Mouse (Mus musculus) large intestine, adult 2 months (tissue): ENCODE data around the gene Vsig10. TPM values are rescaled to one million over a fixed set of nuclear protein-coding genes. Genes with fewer than 3 reads are reported as not detected.

Source experiments
- DNase-seq: peaks from one replicate; pipeline ENCODE4 v3.0.0-alpha.2; 2012; ENCODE audit warnings: low read depth, low spot score
- WGBS: fragments of 180-500 bp; shearing (Covaris S2); methylation state at CpG from one replicate; pipeline ENCODE4 v1.1.7; 2018; 5-methylcytosine and 5-hydroxymethylcytosine counted together
- polyA plus RNA-seq: library from polyadenylated mRNA; depleted of rRNA; stranded (reverse); fragments of >200 nt; gene quantifications from 2 replicates; pipeline ENCODE4 v1.2.3, GENCODE M21; 2012

Vsig10 gene
- polyA plus RNA-seq, 1 experiment = 40.2 TPM

DNA sequence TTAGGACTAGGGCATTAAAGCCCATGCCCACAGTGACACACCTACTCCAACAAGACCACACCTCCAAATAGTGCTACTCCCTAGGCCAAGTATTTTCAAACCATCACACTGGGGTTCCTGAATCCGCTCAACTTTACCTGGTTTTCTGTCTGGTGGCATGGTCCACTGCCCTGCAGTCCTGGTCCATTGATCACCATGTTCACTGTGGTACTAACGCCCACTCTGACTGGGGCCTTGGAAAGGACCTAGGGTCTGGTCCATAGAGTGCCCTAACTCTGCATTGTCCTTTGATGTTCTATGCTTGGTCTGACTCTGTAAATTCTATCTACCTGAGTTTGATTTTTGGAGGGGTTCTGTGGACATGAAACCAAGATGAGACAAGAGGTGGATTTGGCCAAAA lies 29.0 kb downstream of the Vsig10 start:
- 99% methylated on average over 2 of the region's 2 CpGs for WGBS
- DNase-seq = no peak

DNA sequence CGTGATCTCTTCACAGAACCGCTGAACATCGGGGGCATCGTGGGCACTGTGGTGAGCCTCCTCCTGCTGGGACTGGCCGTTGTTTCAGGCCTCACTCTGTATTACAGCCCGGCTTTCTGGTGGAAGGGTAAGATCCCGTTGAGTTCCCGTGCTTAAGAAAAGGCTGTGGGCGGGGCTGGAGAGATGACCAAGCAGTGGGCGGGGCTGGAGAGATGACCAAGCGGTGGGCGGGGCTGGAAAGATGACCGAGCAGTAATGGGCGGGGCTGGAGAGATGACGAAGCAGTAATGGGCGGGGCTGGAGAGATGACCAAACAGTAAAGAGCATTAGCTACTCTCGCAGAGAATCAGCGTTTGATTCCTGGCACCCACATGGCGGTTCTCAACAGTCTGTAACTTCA lies 29.4 kb downstream of the Vsig10 start:
- no peak for DNase-seq
- 54% methylated on average over 19 of the region's 19 CpGs for WGBS

DNA sequence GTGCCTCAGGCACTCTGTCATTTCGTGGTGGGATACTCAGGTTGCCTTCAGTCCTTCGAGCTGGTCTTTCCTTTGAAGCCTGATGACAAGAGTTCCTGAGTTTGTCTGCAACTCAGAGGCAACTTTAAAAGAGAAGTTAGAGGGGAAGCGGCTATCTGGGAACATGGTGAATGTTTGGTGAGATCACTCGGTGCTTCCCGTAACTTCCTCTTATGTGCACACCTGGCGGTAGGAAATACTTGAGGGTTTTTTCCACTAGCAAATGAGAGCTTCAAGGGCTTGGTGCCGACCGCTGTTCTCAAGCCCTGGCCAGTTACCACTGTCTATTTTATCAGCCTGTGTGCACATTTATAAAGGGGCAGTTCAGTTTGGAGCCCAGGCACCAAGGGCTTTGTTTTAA lies 35.2 kb downstream of the Vsig10 start:
- WGBS = 73% methylated on average over 8 of the region's 8 CpGs

DNA sequence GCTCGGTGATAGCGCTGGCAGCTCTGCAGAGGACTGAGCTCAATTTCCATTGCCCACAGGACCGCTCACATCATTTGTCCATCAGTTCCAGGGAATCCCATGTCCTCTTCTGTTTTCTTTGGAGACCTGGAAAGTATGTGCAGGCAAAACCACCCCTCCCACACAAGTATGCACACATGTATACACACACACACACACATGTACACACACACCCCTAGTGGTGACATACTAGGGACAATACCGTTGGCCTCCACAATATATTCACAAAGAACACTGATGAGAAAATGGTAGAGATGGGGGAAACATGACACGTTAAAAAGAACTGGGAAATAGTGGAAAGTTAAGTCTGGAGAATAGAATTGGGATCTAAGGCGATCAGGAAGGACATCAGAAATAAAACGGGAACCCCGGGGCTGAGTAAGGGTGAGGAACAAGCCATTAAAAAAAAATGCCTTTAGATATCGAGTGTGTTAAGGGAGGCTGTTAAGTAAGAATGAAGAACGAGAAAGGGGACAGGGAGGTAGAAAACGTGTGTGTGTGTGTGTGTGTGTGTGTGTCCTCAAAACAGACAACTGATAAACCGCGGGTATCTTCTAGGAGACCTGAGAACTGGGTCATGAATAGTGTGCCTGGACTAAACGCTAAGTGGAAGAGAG lies 36.9 kb downstream of the Vsig10 start:
- WGBS = 31% methylated on average over 14 of the region's 14 CpGs
- DNase-seq = no peak

More for the DNA sequence above, 35.2 kb downstream of the Vsig10 start:
- DNase-seq = no peak

DNA sequence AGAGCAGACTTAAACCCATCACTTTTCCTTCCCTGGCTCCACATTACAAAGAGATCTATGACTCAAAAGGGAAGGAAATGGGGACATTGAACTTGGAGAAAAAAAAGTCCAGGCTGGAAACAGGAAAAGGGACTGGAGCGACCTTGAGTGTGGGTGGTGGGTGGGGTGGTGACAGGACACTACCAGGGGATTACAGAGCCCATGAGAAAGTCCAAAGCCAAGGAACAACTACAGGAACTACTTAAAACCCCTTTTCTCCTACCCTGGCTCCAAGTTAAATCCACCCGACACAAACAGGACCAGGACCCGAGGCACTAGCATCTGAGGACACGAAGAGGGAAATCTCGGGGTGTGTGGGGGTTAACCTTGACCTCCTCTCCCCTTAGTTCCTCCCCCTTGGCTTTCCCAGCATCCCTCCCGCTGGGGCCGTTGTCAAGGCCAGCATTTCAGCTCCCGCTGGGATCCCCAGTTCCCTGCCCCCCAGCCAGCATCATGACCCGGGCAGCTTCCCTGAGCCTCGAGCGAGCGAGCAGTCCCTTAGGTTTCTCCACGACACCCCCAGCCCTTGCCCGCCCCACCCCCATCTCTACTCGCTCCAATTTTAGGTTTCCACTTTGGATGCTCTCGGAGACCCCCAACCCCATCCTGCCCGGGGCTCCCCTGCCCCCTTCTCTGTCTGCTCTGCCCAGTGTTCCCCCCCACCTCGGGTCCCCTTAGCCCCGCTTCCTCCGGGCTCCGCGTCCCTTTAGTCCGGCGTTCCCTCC lies 37.7 kb downstream of the Vsig10 start:
- DNase-seq = no peak
- under 1% methylated on average over 24 of the region's 24 CpGs for WGBS

DNA sequence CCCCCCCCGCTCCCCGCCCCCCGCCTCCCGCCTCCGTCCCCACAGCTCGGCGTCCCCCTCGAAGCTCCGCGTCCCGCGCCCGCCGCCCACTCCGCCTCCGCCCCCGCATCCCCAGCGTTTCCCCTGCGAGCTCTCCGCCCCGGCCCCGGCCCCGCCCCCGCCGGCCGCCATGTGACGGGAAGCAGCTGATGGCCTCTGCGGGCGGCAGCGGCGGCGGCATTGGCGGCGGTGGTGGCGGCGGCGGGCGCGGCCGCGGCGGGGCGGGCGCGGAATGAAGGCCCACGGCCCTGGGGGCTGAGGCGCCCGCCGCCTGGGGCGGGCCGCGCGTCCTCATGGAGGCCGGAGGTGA lies 38.2 kb downstream of the Vsig10 start, which contains the start of gene Wsb2:
Gene Wsb2 (plus strand): TSS at position 176 of the 349 bp plus-strand sequence.
- WGBS = 2% methylated on average over 32 of the region's 54 CpGs

DNA sequence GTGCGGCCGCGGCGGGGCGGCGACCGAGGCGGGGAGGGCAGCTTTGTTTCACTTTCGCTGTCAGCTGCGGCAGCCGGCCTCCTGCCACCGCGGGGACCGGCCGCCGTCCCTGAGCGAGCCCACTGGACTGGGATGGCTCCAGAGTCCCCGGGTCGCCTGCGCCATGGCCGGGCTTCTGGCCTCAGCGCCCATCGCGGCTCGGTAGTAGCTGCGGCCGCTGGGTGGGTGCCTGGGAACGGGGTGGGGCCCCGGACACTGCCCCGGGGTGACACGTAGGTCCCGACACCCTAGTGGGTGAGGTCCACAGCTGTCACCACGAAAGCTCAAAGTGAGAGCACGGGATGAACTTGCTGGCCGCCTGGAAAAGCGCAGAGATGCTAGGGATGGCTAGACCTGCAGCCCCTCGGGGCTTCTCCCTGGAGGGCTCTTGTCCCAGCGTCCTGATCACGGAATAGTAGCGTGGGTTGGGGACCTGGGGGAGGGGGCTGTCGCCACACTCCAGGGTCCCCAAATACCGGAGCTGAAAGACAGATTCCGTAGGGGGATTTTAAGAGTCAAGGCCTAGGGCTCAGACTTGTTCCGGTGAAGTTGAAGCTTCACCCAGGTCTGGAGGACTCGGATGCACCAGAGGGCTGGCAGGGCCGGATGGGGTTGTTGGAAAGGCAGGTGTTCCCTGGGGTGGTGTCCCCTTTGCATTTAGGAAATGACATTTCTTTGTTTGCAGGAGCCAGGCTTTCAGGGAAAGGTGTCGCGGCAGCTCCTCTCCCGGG lies 38.8 kb downstream of the Vsig10 start:
- DNase-seq = no peak
- WGBS = under 1% methylated on average over 49 of the region's 49 CpGs

More for the DNA sequence above, 38.2 kb downstream of the Vsig10 start, which contains the start of gene Wsb2:
- no peak for DNase-seq

DNA sequence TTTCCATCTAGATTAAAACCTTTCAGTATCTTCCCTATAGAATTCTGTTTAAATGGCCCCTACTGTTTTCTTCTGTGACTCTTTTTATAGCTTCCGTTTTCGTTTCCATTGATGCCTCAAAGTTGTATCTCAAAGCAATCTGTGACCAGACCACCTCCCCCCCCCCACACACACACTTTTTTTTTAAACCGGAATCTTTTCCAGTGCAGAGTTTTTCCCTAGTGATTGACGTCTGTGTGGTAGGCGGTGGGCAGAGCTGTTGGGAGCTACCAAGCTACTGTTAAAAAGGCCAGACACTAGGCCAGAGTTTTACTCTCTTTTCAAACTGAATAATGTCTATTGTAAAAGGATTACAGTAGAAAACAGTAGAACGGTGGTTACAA lies 39.4 kb downstream of the Vsig10 start:
- WGBS = 11% methylated on average over 6 of the region's 6 CpGs
- DNase-seq = no peak

DNA sequence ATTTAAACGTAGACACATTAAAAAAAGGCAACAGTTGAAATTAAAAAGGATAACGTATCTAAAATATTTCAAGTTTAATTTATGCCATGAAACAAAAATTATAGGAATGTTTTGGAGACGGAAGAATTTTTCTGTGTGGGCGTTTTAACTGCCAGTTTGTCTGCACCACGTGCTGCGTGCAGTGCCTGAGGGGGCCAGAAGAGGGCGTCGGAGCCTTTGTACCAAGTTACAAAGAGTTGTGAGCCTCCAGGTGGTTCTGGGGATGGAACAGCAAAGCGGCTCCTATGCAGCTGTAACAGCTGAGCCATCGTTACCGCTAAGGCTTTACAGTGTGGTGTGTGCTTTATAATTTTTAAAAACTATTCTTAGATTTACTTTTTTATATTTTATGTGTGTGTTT lies 39.8 kb downstream of the Vsig10 start:
- DNase-seq = no peak
- 43% methylated on average over 11 of the region's 11 CpGs for WGBS

DNA sequence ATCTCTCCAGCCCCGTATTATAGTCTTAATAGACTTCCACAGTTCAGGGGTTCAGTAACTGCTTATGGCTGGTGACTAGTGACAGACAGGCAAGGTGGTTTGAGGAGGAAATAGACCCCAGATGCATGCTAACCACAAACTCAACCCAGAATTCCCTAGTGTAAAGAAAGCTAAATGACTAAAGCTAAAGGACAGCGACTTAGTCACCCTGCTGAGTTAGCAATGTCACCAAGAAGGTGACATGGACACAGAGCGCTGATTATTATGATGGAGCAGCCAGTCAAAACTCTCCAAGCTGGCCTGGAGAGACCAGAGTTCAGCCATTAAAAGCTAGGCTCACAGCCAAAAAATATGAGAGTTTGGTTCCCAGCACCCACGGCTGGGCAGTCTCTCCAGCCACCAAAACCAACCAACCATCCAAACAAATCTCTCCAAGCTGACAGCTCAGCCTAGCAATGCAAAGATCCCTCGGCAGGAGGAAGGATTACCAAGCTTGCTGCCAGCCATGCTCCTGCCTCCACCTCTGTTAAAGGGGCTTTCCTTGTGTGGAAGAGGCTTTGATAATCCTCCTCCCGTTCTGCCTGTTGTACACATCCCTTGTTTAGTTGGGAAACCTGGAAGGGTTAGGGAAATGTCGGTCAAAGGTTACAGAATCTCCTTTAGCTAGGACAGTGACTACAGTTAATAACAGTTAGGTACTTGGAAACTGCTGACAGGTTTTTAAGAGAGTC lies 40.8 kb downstream of the Vsig10 start:
- 15% methylated on average over 7 of the region's 7 CpGs for WGBS
- no peak for DNase-seq

DNA sequence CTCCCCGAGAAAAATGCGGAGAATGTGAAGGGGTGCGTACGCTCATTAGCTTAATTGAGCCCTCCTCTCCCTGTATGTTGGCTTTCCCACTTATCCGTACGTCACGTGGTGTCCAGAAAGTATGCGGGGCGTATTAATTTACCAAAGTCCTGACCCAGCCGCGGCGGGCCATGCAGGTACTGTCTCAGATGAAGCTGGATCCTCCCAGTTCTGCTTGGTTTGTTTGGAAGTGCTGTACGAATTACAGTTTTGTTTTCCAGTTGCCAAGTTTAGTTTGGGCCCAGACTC lies 41.3 kb downstream of the Vsig10 start:
- no peak for DNase-seq
- 35% methylated on average over 13 of the region's 13 CpGs for WGBS

DNA sequence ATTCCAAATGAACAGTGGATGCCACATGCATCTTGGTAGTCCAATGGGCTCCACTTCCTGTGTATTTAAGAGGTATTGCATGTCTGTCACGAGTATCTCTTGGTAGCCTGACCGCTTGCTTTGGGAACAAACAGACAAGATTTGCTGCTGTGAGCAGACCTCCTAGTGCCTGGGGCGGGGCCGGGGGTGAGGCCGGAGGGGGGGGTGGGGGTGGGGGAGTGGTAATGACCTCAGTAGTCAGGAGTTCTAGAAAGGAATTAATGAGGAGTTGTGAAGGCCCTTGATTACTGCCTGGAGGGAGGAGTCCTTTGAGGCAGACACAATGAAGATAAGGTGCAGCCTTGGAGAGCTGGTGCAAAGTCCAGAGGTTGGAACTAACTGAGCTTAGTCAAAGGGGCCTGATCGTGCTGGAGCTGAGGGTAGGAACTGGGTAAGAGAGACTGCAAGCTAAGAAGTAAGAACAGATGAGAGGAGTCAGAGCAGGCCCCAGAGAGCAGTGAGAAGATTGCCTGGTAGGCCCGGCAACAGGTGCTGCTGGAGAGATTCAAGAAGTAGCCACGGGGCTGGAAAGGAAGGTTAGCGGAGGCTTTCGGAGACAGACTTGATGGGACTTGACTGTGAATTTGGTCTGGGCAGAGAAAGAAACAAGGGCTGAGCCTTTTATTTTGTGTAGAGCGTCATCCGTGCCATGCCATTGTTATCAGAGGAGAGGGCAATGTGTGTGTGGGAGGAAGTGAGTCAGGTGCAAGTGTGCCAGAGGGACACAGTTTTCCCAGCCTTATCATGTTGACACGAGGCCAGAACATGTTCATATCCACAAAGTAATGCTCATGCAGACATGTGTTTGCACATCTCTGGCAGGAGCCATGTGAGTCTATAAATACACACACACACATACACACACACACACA lies 42.0 kb downstream of the Vsig10 start:
- 20% methylated on average over 13 of the region's 13 CpGs for WGBS
- no peak for DNase-seq

DNA sequence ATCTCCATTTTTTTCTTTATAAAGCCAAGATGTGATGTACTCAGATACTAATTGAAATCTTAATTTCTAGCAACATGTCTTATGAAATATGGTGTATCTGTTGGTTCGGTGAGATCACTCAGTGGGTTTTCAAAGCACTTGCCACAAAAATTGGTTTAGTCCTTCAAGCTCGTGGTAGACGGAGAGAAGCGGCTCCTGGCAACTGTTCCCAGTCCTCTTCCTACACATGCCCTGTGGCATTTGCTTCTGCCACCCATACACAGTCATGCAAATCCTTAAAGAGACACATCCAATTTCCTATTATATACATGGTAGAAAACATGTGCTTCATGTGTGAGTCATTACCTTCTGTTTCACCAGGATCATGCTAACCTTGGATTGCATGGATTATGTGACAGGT lies 42.7 kb downstream of the Vsig10 start:
- DNase-seq = no peak
- 56% methylated on average over 4 of the region's 4 CpGs for WGBS

DNA sequence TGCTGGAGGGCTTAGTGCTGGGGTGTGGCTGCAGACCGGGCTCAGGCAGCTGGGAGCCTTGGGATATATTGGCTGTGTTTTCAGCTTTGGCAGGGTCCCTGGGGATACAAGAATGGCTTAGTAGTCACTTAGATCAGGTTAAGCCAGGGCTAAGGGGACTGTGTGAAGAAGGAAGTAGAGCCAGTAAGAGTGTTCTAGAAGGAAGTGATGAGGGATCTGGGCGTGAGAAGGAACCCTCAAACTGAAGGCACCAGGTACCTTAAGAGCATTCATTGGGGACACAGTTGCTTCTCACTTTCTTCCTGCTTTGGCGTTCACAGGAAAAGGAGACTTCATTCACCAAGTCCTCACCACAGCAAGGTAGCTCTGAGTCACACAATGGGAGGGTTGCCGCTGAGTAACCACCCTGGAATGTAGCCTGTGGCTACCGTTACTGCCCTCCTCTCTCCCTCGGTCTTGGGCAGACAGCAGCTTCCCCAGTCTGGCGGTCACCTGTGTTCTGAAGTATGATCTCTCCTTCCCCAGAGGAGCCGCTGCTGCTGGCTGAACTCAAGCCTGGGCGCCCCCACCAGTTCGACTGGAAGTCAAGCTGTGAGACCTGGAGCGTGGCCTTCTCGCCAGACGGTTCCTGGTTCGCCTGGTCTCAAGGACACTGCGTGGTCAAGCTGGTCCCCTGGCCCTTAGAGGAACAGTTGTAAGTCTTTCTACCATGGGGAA lies 44.3 kb downstream of the Vsig10 start:
- DNase-seq = no peak

DNA sequence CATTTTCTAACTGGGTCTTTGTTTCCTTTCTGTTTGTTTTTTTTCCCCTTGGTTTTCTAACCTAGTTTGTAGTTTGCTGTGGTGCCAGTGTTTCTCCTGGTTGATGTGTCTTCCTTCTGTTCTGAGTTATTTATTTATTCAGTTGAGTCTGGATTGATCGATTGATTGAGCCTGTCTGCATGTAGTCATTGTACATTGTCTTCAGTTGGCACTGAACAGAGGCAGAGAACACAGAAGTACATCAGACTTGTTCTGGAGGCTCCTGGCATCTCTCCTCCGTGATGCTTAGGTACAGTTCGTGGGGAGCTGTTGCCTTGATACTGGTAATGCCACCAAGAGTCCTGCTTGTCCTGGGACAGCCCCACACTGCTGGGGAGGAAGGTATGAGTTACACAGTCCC lies 45.9 kb downstream of the Vsig10 start:
- no peak for DNase-seq
- 81% methylated on average over 3 of the region's 3 CpGs for WGBS

More for the DNA sequence above, 44.3 kb downstream of the Vsig10 start:
- WGBS = 22% methylated on average over 15 of the region's 15 CpGs

DNA sequence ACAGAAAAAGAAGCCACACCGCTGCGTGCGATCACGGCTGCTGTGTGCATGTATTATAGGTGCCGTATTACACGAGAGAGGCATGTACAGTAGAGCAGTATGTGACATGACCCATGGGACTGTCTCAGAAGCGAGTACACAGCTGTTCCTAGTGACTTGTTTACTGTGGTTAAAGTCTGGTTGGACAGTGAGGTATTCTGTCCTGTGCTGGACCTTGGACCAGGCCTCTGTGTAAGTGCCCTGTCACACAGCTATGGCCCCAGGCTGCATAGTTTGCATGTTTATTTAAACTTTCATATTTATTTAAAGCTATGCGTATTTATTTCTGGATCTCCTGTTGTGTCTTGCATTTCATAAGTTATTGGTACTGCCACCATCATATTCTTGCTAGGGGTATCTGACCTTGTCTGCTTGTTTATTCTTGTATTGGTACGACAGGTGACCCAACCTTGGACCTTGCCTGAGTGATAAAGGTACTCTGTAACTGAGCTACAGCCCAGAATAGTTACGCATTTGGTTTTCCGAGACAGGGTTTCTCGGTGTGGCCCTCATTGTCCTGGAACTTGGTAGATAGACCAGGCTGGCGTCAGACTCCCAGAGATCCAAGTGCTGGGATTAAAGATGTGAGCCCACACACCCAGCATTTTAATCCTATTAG lies 47.1 kb downstream of the Vsig10 start:
- WGBS = 70% methylated on average over 13 of the region's 13 CpGs
- no peak for DNase-seq

DNA sequence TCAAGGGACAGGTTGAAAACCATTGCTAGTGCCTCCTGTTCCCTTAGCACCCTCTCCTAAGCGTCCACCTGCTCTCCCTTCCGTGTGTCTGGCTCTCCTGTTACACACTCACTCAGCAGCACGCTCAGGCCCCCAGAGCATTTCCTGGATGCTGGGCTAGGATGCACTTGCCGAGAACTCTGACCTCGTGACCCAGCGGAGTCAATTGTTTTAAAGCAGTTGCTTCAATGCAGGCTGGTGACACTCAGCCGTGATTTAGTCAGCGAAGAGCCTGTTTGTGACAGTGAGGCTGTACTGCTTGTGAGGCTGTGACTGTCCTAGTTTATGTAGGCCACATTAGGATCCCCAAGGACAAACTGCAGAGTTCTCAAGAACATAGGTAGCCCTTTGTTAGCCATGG lies 48.3 kb downstream of the Vsig10 start:
- DNase-seq = no peak
- WGBS = 61% methylated on average over 8 of the region's 8 CpGs

DNA sequence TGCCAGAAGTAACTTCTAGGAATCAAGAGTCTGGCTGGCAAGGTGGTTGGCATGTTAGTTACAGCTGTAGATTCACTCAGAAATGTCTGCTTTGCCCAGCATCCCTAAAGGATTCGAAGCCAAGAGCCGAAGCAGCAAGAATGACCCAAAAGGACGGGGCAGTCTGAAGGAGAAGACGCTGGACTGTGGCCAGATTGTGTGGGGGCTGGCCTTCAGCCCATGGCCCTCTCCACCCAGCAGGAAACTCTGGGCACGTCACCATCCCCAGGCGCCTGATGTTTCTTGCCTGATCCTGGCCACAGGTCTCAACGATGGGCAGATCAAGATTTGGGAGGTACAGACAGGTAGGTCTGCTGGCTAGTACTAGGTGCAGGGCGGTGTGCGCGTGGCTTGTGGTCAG lies 51.7 kb downstream of the Vsig10 start:
- WGBS = 76% methylated on average over 10 of the region's 10 CpGs
- DNase-seq = no peak
